Mouse (Mus musculus) cortical plate, adult 2 months (tissue): ENCODE data around the gene Tmem123. TPM values are rescaled to one million over a fixed set of nuclear protein-coding genes. Genes with fewer than 3 reads are reported as not detected.

Experiments
- H3K27ac ChIP-seq: fragments of 200-500 bp; 2 replicates; pipeline ENCODE4 v1.5.1; 2012; ENCODE audit warnings: low read length, control low read depth, inconsistent platforms; ENCODE audit not compliant: insufficient read depth
- H3K4me1 ChIP-seq: fragments of 200-500 bp; 2 replicates; pipeline ENCODE4 v1.6.1; 2011; ENCODE audit warnings: low read length; ENCODE audit not compliant: control insufficient read depth, insufficient read depth
- H3K4me3 ChIP-seq: fragments of 200-500 bp; 2 replicates; pipeline ENCODE4 v1.5.1; 2011; ENCODE audit warnings: mild to moderate bottlenecking, low read length, control low read depth; ENCODE audit not compliant: insufficient read depth
- CTCF ChIP-seq: fragments of 200-500 bp; IDR thresholded peaks from 2 replicates; pipeline ENCODE4 v1.5.1; 2011; ENCODE audit warnings: mild to moderate bottlenecking, control low read depth, low read length; ENCODE audit not compliant: insufficient read depth; ENCODE audit errors: extremely low read depth
- POLR2A ChIP-seq: fragments of 200-500 bp; IDR thresholded peaks from 2 replicates; pipeline ENCODE4 v1.6.1; 2011; ENCODE audit warnings: mild to moderate bottlenecking, low read length, control low read depth; ENCODE audit not compliant: insufficient read depth; ENCODE audit errors: extremely low read depth
- polyA plus RNA-seq: library from polyadenylated mRNA; depleted of rRNA; stranded (reverse); fragments of >200 nt; gene quantifications from 2 replicates; pipeline ENCODE4 v1.2.3, GENCODE M21; 2012

The Tmem123 gene
- polyA plus RNA-seq, 1 experiment: 18.1 TPM

GRCm38 (mm10) chr9:7772773-7773454 lies 9.1 kb downstream of the Tmem123 start:
- Histone ChIP-seq H3K4me3 (no peak overlapping the region), H3K27ac (no peak overlapping the region)
- no peak for TF ChIP-seq POLR2A
- no peak for TF ChIP-seq CTCF

GRCm38 (mm10) chr9:7773686-7774085 lies 9.8 kb downstream of the Tmem123 start:
- TF ChIP-seq CTCF: no peak
- TF ChIP-seq POLR2A: no peak
- Histone ChIP-seq H3K27ac (no peak overlapping the region), H3K4me1 (no peaks in the 10 kb centered on the region; the same call in 1 of the 2 replicates), H3K4me3 (no peak overlapping the region)

More at GRCm38 (mm10) chr9:7772773-7773454, 9.1 kb downstream of the Tmem123 start:
- H3K4me1 ChIP-seq: no peaks in the 10 kb centered on the region; the same call in 1 of the 2 replicates

- Histone ChIP-seq H3K4me3 (no peak overlapping the region), H3K27ac (no peak overlapping the region), H3K4me1 (no peaks in the 10 kb centered on the region; the same call in 1 of the 2 replicates)
- no peak for TF ChIP-seq CTCF
- no peak for TF ChIP-seq POLR2A
Measured at GRCm38 (mm10) chr9:7774538-7774937, 10.7 kb downstream of the Tmem123 start.

- no peak overlapping the region for H3K4me3 ChIP-seq
- TF ChIP-seq CTCF (no peak), POLR2A (no peak)
- no peaks in the 10 kb centered on the region; the same call in 1 of the 2 replicates for H3K4me1 ChIP-seq
- H3K27ac ChIP-seq: no peak overlapping the region
Measured at GRCm38 (mm10) chr9:7775011-7775410, 11.2 kb downstream of the Tmem123 start.

GRCm38 (mm10) chr9:7775986-7776385 lies 12.1 kb downstream of the Tmem123 start:
- H3K27ac ChIP-seq: no peak overlapping the region
- no peak overlapping the region for H3K4me3 ChIP-seq
- H3K4me1 ChIP-seq: no peaks in the 10 kb centered on the region
- TF ChIP-seq CTCF (no peak), POLR2A (no peak)

- no peak overlapping the region for H3K27ac ChIP-seq
- TF ChIP-seq POLR2A (no peak), CTCF (no peak)
- H3K4me1 ChIP-seq: no peaks in the 10 kb centered on the region
- H3K4me3 ChIP-seq: no peak overlapping the region
Measured at GRCm38 (mm10) chr9:7776940-7777339, 13.1 kb downstream of the Tmem123 start.

- TF ChIP-seq CTCF: no peak
- TF ChIP-seq POLR2A: no peak
- no peak overlapping the region for H3K27ac ChIP-seq
- H3K4me1 ChIP-seq: no peaks in the 10 kb centered on the region
- no peak overlapping the region for H3K4me3 ChIP-seq
Measured at GRCm38 (mm10) chr9:7777652-7778051, 13.8 kb downstream of the Tmem123 start.

GRCm38 (mm10) chr9:7778771-7779170 lies 14.9 kb downstream of the Tmem123 start:
- Histone ChIP-seq H3K4me1 (no peaks in the 10 kb centered on the region), H3K27ac (no peak overlapping the region), H3K4me3 (no peak overlapping the region)
- TF ChIP-seq CTCF: no peak
- TF ChIP-seq POLR2A: no peak

GRCm38 (mm10) chr9:7779786-7780185 lies 15.9 kb downstream of the Tmem123 start:
- H3K4me1 ChIP-seq: no peaks in the 10 kb centered on the region
- H3K27ac ChIP-seq: no peak overlapping the region
- TF ChIP-seq POLR2A: no peak
- TF ChIP-seq CTCF: no peak
- H3K4me3 ChIP-seq: no peak overlapping the region

GRCm38 (mm10) chr9:7780250-7781150 lies 16.7 kb downstream of the Tmem123 start:
- TF ChIP-seq CTCF: no peak
- TF ChIP-seq POLR2A: no peak
- no peaks in the 10 kb centered on the region for H3K4me1 ChIP-seq
- H3K27ac ChIP-seq: no peak overlapping the region
- no peak overlapping the region for H3K4me3 ChIP-seq
